Mouse (Mus musculus) ovary, postnatal 36 days (tissue): ENCODE data around the gene Hsf4.
"Not testable (repeated sequence)": the region's sequence is repeated elsewhere in the genome, so short reads cannot be mapped to it uniquely, and the experiment has no call there.

Experiments used
- DNase-seq: peaks from one replicate; pipeline ENCODE4 v3.0.0; 2022; ENCODE audit warnings: low spot score, mixed read lengths

Hsf4 gene

DNA sequence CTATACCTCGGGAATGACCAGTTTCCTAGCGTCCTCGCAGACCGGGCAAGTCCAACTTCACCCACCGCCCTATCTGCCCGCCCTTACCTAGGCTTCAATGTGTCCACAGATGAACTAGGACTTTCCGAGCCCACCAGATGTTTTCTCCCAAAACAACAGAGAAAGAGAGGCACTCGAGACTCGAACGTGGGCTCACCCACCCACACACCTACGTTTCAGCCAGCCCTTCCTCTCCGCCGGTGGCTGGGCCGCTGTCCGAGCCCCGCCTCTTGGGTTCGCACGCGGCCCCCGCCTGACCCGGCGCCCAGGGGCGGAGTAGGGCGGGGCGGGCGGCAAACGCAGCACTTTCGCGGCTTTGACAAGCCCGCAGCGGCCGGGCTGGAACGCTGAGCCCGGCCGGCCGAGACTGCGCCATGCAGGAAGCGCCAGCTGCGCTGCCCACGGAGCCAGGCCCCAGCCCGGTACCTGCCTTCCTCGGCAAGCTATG lies at the start of gene Hsf4:
Hsf4 (plus strand) TSS at position 341 of the 487 bp plus-strand sequence.
- peak; percentile 72 for DNase-seq

DNA sequence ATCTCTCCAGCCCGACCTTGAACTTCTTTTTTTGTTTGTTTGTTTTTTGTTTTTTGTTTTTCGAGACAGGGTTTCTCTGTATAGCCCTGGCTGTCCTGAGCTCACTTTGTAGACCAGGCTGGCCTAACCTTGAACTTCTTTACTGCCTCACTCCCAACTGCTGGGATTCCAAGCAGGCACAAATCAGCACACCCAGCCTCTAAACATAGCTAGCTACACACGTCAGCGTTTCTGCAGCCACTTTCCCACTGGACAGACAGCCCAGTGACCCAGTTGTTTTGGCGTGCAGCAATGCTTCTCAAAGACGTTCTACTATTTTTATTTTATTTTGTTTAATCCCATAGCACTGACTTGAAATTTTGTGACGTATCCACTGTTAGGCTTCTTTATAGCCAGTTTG lies 45.8 kb upstream of the Hsf4 start:
- no peak for DNase-seq

GRCm38 (mm10) chr8:105224413-105225271 lies 45.0 kb upstream of the Hsf4 start, which contains the start of gene D230025D16Rik:
Gene D230025D16Rik (plus strand): TSS chr8:105225145.
- DNase-seq, result peak; percentile 96

- no peak for DNase-seq
Measured at GRCm38 (mm10) chr8:105225272-105225593, 44.4 kb upstream of the Hsf4 start.

DNA sequence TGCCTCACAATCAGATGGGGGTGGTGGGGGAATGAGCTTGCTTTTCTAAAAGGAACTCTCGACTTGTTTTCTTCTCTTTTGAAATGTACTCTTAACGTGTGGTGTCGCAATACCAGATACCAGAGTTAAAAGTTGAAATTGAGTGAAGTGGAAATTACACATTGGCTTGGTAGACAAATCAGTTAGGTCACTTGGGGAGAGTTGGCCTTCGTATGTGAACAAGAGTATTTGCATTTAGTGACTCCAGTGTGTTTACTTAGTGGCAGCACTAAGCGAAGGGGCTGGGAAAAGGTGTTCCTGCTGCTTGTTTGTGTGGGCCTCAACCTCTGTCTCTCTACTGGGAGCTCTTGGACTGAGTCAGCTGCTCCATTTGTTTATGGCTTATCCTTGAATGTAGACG lies 43.7 kb upstream of the Hsf4 start:
- DNase-seq, result no peak

DNA sequence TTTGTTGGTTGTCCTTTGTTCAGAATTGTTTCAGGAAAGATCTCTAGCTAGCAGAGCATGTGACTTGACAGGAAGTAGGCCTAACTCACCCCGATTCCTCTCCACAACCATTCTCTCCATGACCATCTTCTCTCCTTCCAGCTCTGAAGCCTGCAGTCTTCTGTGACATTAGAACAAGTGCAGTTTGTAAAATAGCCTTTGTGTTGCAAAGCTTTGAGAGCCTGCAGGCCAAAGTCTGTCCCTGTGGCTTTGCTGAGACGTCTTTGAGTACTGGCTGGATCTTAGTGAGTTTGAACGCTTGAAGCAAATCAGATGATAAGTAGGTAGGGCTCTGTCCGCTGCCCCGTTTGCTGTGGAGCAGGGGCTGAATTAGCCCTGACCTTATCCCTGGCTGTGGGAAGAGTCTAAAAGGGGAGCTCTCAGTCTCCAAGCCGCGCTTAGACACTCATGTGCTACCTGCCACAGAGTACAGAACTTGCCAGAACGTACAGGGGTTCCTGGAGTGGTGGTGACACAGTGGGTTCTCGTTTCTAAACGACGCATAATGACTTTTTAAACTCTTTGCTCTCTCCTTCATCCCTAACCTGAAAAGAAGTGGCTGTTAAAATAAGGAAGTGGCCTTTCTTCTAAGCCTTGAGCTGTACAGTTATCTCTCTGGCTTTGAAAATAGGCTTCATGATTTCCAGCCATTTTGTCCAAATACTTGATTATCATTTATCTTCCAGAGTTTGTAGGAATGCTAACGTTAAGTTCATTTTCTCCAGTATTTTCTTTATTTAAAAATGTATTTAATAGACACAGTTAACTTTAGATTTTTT lies 37.9 kb upstream of the Hsf4 start:
- DNase-seq, result no peak

DNA sequence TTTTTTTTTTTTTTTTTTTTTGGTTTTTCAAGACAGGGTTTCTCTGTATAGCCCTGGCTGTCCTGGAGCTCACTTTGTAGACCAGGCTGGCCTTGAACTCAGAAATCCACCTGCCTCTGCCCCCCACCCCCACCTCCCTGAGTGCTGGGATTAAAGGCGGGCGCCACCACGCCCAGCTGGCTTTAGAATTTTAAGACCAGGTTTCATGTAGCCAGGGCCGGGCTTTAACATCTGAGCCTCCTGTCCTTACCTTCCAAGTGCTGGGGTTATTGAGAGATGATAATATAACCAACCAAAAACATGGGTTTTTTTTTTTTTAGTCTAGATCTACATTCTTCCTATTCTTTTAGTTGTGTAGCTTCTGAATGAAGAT lies 37.3 kb upstream of the Hsf4 start:
- not testable (repeated sequence) for DNase-seq

- no peak for DNase-seq
Measured at GRCm38 (mm10) chr8:105233126-105233935, 36.3 kb upstream of the Hsf4 start.

DNA sequence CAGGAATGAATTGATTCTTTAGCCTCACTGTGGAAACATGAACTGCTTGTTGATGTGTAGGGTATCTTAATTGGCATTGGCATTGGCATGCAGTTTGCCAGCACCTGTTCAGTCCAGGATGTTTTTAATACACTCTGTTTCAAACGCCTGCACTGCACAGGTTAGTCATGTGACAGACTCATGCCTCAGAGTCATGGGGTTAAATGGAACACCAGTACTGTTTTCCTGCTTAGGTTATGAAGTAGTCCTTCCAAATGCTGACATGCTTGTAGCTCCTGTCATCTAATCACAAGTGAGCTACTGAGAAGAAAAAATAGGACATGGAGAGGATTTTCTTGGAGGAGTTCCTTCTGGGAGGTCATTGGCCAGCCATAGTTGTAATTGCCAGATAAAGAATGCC lies 34.4 kb upstream of the Hsf4 start:
- DNase-seq, result no peak

GRCm38 (mm10) chr8:105237442-105238142 lies 32.0 kb upstream of the Hsf4 start:
- no peak for DNase-seq

- DNase-seq, result no peak
Measured at GRCm38 (mm10) chr8:105241016-105241415, 28.6 kb upstream of the Hsf4 start.

- no peak for DNase-seq
Measured at GRCm38 (mm10) chr8:105251954-105252353, 17.6 kb upstream of the Hsf4 start.

DNA sequence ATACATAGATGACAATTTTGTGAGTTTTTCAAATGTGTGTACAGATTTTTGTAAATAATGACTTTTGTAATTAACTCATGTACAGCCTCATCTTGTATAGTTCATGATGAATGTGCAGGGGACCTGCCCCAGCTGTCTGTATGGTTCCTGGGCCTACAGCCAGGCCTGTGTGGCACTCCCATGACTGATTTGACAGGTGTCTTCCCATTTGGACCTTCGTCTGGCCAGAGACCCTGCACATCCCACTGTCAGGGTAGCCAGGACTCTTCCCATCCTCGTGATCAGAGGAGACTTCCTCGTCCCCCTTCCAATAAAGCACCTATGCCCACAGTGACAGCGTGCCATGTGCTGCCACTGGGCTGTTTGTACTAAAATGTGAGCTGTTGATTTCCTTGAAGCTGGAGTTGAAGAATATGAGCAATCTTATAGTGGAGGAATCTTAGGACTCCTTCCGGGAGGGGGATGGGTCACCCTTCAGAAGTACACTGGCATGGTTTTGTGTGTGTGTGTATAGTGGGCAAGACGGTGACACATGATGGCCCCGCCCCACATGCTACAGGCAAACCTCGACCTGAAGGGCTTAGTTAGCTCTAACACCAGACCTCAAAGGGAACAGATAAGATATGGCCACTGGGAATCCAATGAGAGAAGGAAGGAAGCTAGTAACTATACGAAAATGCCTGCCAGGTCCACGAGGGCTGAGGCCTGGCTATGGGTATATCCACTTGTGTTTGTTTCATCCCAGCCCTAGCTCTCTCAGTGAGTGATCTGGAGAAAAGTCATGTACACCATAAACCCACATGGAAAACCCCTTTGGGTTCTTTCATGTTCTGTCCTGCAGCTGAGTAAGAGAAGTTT lies 16.7 kb upstream of the Hsf4 start:
- no peak for DNase-seq

DNA sequence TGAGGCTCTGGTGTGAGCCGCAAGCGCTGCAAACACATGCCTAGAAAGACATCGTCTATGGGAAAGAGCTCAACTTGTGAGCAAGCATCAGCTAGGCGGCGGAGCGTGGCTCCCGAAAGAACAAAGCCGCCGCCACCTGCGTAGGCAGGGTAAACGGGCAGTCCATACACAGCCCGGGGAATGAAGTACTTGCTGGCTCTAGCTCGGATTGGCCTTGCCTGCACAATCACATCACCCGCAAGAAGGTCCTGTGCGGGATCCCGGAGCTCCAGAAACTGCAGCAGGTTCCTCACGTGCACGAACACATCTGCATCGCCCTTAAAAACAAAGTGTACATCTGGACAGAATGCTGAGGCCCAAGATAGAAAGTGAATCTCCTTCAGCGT lies 15.8 kb upstream of the Hsf4 start:
- no peak for DNase-seq

GRCm38 (mm10) chr8:105254152-105254965 lies 15.2 kb upstream of the Hsf4 start:
- DNase-seq, result peak; percentile 92

GRCm38 (mm10) chr8:105254966-105255350 lies 14.6 kb upstream of the Hsf4 start, which contains the start of gene B3gnt9:
Gene B3gnt9 (minus strand): TSS chr8:105255153.
- DNase-seq, result peak; percentile 72

DNA sequence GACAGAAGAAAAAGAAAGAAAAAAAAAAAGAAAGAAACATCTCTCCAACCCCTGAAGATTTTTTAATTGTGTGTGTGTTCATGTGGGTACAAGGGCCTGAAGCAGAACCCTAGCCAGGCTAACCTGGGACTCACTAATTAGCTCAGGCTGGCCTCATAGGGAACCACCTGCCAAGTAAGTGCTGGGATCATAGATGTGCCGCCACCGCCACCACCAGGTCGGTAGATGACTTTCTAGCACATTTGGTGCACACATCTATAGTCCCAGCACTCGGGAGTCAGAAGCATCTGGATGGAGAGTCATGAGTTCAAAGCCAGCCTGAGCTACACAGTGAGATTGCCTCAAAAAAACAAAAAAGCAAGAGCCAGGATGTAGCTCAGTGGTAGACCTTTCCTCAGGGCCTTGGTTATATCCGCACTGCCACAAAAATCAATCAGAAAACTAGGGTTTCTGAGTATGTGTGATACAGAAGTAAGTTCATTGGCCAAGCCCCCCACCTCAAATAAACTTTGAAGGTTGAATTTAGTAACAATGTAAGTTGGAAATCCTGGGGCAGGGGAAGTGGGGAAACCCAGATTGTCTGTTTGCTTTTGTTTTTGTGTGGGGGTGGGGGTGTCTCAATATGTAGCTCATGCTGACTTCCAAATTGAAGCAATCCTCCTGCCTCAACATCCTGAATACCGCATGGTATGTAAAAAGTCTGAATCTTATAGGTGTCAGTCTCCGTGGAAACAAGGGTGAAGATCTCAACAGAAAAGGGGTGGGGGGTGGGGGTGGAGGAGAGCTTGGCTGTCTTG lies 12.1 kb upstream of the Hsf4 start:
- DNase-seq, result no peak

DNA sequence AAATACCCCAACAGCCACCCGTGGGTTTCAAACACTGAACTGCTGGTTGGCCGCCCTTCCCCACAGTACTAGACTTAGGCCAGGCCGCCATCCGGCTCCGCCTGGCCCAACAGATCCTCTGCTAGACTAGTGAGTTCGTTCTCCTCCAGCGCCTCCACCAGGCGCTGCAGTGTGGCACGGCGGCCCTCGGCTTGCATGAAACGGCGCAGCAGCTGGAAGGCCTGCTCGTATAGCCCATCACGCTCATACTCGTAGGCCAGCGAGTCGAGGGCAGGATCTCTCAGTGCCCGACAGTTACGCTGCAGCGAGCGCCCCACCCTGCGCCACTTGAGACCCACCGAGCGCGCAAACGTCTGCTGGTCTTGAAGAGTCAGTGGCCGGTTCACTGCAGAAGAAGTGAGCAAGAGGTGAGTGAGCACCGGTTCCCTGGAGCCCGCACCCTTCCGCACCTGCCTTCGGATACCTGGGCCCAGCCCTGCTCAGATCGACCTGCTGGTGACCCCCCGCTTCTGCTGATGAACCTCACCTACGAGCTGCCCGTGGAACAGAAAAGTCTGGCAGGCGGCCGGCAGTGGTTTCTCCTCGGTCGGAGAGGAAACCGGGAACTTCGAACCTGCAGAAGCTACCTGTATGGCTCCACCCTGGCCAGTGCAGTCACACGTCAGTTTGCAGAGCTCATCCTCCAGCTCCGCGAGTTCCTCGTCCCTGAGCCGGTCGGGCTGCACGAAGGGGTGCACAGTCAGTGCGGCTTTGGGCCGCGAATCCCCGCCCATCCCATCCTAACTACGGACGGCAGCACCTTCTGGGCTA lies 10.5 kb upstream of the Hsf4 start:
- no peak for DNase-seq
